Mouse (Mus musculus) lung, postnatal 10 days (tissue): ENCODE measurements around the gene Ugt8a.

Source experiments
- DNase-seq: peaks from one replicate; pipeline ENCODE4 v3.0.0; 2021

Gene Ugt8a

GRCm38 (mm10) chr3:125938092-125938755 is at the start of gene Ugt8a:
Gene Ugt8a, minus strand, starts transcription at chr3:125938619.
- DNase-seq, result no peak

- DNase-seq, result no peak
Measured at GRCm38 (mm10) chr3:125986639-125987038, 48.2 kb upstream of the Ugt8a start.

GRCm38 (mm10) chr3:125983707-125984420 is 45.4 kb upstream of the Ugt8a start:
- DNase-seq, result no peak

- DNase-seq, result no peak
Measured at GRCm38 (mm10) chr3:125979475-125979874, 41.1 kb upstream of the Ugt8a start.

- no peak for DNase-seq
Measured at GRCm38 (mm10) chr3:125975899-125976298, 37.5 kb upstream of the Ugt8a start.

GRCm38 (mm10) chr3:125969458-125969857 is 31.0 kb upstream of the Ugt8a start:
- DNase-seq, result no peak

GRCm38 (mm10) chr3:125956196-125956885 is 17.9 kb upstream of the Ugt8a start:
- DNase-seq, result no peak

GRCm38 (mm10) chr3:125954881-125955280 is 16.5 kb upstream of the Ugt8a start:
- DNase-seq, result no peak

- DNase-seq, result no peak
Measured at GRCm38 (mm10) chr3:125940811-125941210, 2.4 kb upstream of the Ugt8a start.

- DNase-seq, result no peak
Measured at GRCm38 (mm10) chr3:125938756-125939109, 314 bp upstream of the Ugt8a start.

- no peak for DNase-seq
Measured at GRCm38 (mm10) chr3:125937536-125938091, 805 bp downstream of the Ugt8a start.

- DNase-seq, result no peak
Measured at GRCm38 (mm10) chr3:125935796-125936195, 2.6 kb downstream of the Ugt8a start.

- DNase-seq, result no peak
Measured at GRCm38 (mm10) chr3:125932594-125933237, 5.7 kb downstream of the Ugt8a start.

- no peak for DNase-seq
Measured at GRCm38 (mm10) chr3:125931059-125931458, 7.4 kb downstream of the Ugt8a start.

- DNase-seq, result no peak
Measured at GRCm38 (mm10) chr3:125920876-125921275, 17.5 kb downstream of the Ugt8a start.

GRCm38 (mm10) chr3:125898976-125899375 is 39.4 kb downstream of the Ugt8a start:
- DNase-seq, result no peak

- DNase-seq, result no peak
Measured at GRCm38 (mm10) chr3:125887109-125887508, 51.3 kb downstream of the Ugt8a start.

- no peak for DNase-seq
Measured at GRCm38 (mm10) chr3:125884879-125885278, 53.5 kb downstream of the Ugt8a start.

GRCm38 (mm10) chr3:125884423-125884822 is 54.0 kb downstream of the Ugt8a start:
- no peak for DNase-seq

GRCm38 (mm10) chr3:125883009-125883408 is 55.4 kb downstream of the Ugt8a start:
- no peak for DNase-seq

GRCm38 (mm10) chr3:125881835-125882234 is 56.6 kb downstream of the Ugt8a start:
- DNase-seq, result no peak

GRCm38 (mm10) chr3:125874371-125874770 is 64.0 kb downstream of the Ugt8a start:
- no peak for DNase-seq

GRCm38 (mm10) chr3:125869873-125870272 is 68.5 kb downstream of the Ugt8a start:
- DNase-seq, result no peak
